Mouse (Mus musculus): ENCODE data around the gene Prps1. TPM values are rescaled to one million over a fixed set of nuclear protein-coding genes. Genes with fewer than 3 reads are reported as not detected.
"Not testable (repeated sequence)": the region's sequence is repeated elsewhere in the genome, so short reads cannot be mapped to it uniquely, and the experiment has no call there.

Prps1 gene
- total and polyA plus RNA-seq, 2 experiments from 2014 or later = 42.1 to 83.7 TPM

DNA sequence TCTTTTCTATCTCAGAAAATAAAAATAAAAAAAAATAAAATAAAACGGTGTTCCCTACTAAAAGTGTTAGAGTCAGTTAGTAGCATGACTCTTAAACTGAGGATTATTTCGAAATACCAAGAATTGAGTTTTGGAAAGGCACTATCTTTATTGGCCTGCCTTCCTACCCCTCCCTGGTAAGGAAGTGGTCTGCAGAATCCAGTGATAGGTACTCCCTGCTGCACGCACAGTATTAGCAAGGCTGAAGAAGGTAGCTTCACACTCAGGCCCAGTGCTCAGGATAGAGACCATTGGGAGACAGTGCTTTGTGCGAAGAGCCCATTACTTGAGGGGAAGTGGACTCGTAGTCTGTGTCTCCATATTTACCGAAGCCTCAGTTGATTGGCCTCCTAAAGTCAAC lies 21.8 kb downstream of the Prps1 start:
- 87% methylated on average over 6 of the region's 6 CpGs for WGBS
- no peak for TF ChIP-seq CTCF (IDR thresholded peaks at IDR 0.05; ENCODE audit: low read depth)

GRCm38 (mm10) chrX:140479171-140479570 lies 22.8 kb downstream of the Prps1 start:
- TF ChIP-seq CTCF (IDR thresholded peaks at IDR 0.05; ENCODE audit: low read depth) = peak; percentile 62
- H3K27ac ChIP-seq = no peak overlapping the region
- no peaks in the 10 kb centered on the region for H3K9me3 ChIP-seq (ENCODE audit: low read length)
- no peak overlapping the region for H3K4me3 ChIP-seq (ENCODE audit: low read length)
- H3K27me3 ChIP-seq (ENCODE audit: insufficient read depth, low read length) = no peaks in the 10 kb centered on the region
- peak; percentile 37 for DNase-seq (ENCODE audit: low spot score)
- H3K36me3 ChIP-seq (ENCODE audit: insufficient read depth, low read length) = no peaks in the 10 kb centered on the region
- ATAC-seq = no peak
- H3K4me1 ChIP-seq (ENCODE audit: insufficient read depth, low read length) = no peaks in the 10 kb centered on the region
- H3K4me2 ChIP-seq (ENCODE audit: low read depth, low read length) = no peak overlapping the region
- H3K9ac ChIP-seq (replicated peaks; ENCODE audit: low read length) = no peak overlapping the region
- WGBS = 56% methylated on average over 5 of the region's 5 CpGs

More for the DNA sequence above, 21.8 kb downstream of the Prps1 start:
- Histone ChIP-seq H3K4me2 (ENCODE audit: low read depth, low read length) (no peak overlapping the region), H3K9ac (replicated peaks; ENCODE audit: low read length) (no peak overlapping the region), H3K27me3 (ENCODE audit: insufficient read depth, low read length) (no peaks in the 10 kb centered on the region), H3K36me3 (ENCODE audit: insufficient read depth, low read length) (no peaks in the 10 kb centered on the region), H3K9me3 (ENCODE audit: low read length) (no peaks in the 10 kb centered on the region), H3K4me3 (ENCODE audit: low read length) (no peak overlapping the region), H3K4me1 (ENCODE audit: insufficient read depth, low read length) (no peaks in the 10 kb centered on the region), H3K27ac (no peak overlapping the region)
- ATAC-seq = no peak
- no peak for DNase-seq (ENCODE audit: low spot score)

DNA sequence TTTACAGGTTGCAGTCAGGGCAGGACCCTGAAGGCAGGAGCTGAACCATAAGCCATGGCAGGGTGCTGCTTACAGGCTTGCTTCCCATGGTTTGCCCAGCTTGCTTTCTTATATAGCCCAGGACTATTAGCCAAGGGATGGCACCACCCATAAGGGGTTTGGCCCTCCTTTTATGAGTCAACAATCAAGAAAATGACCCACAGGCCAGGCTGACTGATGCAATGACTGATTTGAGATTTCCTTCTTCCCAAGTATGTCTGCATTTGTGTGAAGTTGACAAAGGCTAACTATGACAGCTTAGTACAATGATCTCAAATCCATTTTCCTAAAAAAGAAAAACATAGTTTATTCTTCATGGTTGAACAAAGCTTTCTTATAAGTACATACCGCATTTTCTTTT lies 32.8 kb downstream of the Prps1 start:
- Histone ChIP-seq H3K27me3 (ENCODE audit: insufficient read depth, low read length) (no peaks in the 10 kb centered on the region), H3K9ac (replicated peaks; ENCODE audit: low read length) (no peak overlapping the region), H3K4me3 (ENCODE audit: low read length) (no peak overlapping the region), H3K4me1 (ENCODE audit: insufficient read depth, low read length) (no peaks in the 10 kb centered on the region), H3K9me3 (ENCODE audit: low read length) (no peaks in the 10 kb centered on the region), H3K4me2 (ENCODE audit: low read depth, low read length) (no peak overlapping the region), H3K36me3 (ENCODE audit: insufficient read depth, low read length) (no peaks in the 10 kb centered on the region), H3K27ac (no peak overlapping the region)
- DNase-seq (ENCODE audit: low spot score) (no peak), ATAC-seq (no peak)
- 100% methylated on average over 1 of the region's 1 CpGs for WGBS
- no peak for TF ChIP-seq CTCF (IDR thresholded peaks at IDR 0.05; ENCODE audit: low read depth)

DNA sequence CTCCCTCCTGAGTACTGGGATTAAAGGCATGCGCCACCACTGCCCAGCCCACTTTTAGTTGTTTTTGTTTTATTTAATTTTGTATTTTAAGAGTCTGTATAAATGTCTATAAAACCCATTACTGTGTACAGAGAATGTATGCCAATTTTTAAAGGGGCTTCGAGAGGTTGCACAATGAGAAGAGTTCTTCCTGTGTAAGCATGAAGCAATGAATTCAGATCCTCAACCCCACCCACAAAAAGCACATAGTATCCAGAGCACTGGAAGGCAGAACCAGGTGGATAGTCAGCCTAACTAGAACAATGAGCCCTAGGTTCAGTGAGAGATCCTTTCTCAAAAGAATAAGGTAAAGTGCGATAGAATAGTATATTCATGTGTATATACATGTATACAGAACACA lies 33.8 kb downstream of the Prps1 start:
- H3K4me3 ChIP-seq (ENCODE audit: low read length) = no peak overlapping the region
- no peak overlapping the region for H3K27ac ChIP-seq
- no peak for DNase-seq (ENCODE audit: low spot score)
- no peaks in the 10 kb centered on the region for H3K9me3 ChIP-seq (ENCODE audit: low read length)
- no peak overlapping the region for H3K4me2 ChIP-seq (ENCODE audit: low read depth, low read length)
- no peak for TF ChIP-seq CTCF (IDR thresholded peaks at IDR 0.05; ENCODE audit: low read depth)
- no peak overlapping the region for H3K9ac ChIP-seq (replicated peaks; ENCODE audit: low read length)
- no peaks in the 10 kb centered on the region for H3K27me3 ChIP-seq (ENCODE audit: insufficient read depth, low read length)
- ATAC-seq = no peak
- 86% methylated on average over 3 of the region's 3 CpGs for WGBS
- no peaks in the 10 kb centered on the region for H3K4me1 ChIP-seq (ENCODE audit: insufficient read depth, low read length)
- no peaks in the 10 kb centered on the region for H3K36me3 ChIP-seq (ENCODE audit: insufficient read depth, low read length)

DNA sequence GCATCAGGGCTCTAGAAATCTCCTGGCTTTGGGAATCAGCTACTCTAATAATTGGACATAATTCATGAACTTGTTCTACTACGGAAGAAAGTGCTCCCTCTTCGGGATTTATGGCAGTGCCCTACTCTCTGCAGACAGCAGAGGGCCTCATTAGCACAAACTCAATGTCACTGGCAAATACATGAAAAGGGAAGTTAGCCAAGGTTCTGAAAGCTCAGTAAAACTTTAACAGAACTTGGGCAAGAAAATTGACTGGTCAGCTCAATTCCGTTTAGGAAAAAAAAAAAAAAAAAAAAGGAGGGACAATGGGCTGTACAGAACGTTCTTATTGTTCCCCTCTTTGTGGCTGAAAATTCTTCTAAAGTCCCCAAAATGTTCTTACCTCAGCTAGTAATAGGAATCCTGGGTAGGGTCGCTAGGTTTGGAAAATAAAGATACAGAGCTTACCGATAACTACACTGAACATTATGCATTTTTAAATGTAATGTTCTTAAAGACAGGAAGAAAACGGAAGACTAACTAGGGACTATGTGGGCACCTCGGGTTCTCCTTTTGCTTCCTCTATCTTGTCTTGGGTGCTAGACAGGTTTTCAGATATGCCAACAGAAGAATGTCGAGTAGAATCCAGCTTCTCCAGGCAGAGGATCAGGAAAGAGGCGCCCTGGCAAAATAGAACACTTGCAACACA lies 35.6 kb downstream of the Prps1 start:
- no peak for ATAC-seq
- H3K9me3 ChIP-seq (ENCODE audit: low read length) = no peaks in the 10 kb centered on the region
- TF ChIP-seq CTCF (IDR thresholded peaks at IDR 0.05; ENCODE audit: low read depth) = peak; percentile 74

DNA sequence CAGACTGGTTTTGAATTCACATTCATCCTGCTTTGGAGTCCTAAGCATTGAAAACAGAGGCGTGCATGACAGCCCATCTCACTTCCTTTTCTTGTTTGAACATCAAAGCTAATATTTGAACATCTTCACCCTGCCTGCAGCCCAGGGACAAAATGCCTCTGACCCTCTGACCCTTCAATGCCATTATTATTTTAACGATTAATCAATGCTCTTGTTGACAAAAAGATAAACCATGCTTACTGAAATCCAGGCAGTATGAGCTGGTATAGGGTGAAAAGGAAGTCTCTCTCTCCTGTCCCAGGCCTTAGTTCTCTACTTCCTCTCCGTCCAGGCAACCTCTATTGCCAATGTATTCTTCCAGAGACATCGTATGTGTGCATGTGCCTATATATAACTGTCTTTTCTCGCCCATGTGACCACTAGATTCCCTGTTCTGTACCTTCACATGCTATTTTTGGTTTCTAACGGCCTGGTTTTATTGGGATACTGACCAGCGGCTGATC lies 37.2 kb downstream of the Prps1 start:
- Histone ChIP-seq H3K9me3 (ENCODE audit: low read length) (no peaks in the 10 kb centered on the region), H3K4me1 (ENCODE audit: insufficient read depth, low read length) (no peaks in the 10 kb centered on the region), H3K9ac (replicated peaks; ENCODE audit: low read length) (no peak overlapping the region), H3K36me3 (ENCODE audit: insufficient read depth, low read length) (no peaks in the 10 kb centered on the region), H3K27me3 (ENCODE audit: insufficient read depth, low read length) (no peaks in the 10 kb centered on the region), H3K4me2 (ENCODE audit: low read depth, low read length) (no peak overlapping the region), H3K27ac (no peak overlapping the region), H3K4me3 (ENCODE audit: low read length) (no peak overlapping the region)
- DNase-seq (ENCODE audit: low spot score) (no peak), ATAC-seq (no peak)
- WGBS = 69% methylated on average over 7 of the region's 7 CpGs
- no peak for TF ChIP-seq CTCF (IDR thresholded peaks at IDR 0.05; ENCODE audit: low read depth)

More for the DNA sequence above, 35.6 kb downstream of the Prps1 start:
- 59% methylated on average over 10 of the region's 10 CpGs for WGBS
- Histone ChIP-seq H3K4me1 (ENCODE audit: insufficient read depth, low read length) (no peaks in the 10 kb centered on the region), H3K27ac (no peak overlapping the region), H3K36me3 (ENCODE audit: insufficient read depth, low read length) (no peaks in the 10 kb centered on the region), H3K9ac (replicated peaks; ENCODE audit: low read length) (no peak overlapping the region), H3K4me2 (ENCODE audit: low read depth, low read length) (no peak overlapping the region), H3K27me3 (ENCODE audit: insufficient read depth, low read length) (no peaks in the 10 kb centered on the region), H3K4me3 (ENCODE audit: low read length) (no peak overlapping the region)
- DNase-seq (ENCODE audit: low spot score) = peak; percentile 59

GRCm38 (mm10) chrX:140494170-140494569 lies 37.8 kb downstream of the Prps1 start:
- TF ChIP-seq CTCF (IDR thresholded peaks at IDR 0.05; ENCODE audit: low read depth) = no peak
- 84% methylated on average over 6 of the region's 6 CpGs for WGBS
- DNase-seq (ENCODE audit: low spot score) (no peak), ATAC-seq (no peak)
- Histone ChIP-seq H3K4me2 (ENCODE audit: low read depth, low read length) (no peak overlapping the region), H3K4me3 (ENCODE audit: low read length) (no peak overlapping the region), H3K36me3 (ENCODE audit: insufficient read depth, low read length) (no peaks in the 10 kb centered on the region), H3K4me1 (ENCODE audit: insufficient read depth, low read length) (no peaks in the 10 kb centered on the region), H3K9ac (replicated peaks; ENCODE audit: low read length) (no peak overlapping the region), H3K27me3 (ENCODE audit: insufficient read depth, low read length) (no peaks in the 10 kb centered on the region), H3K27ac (no peak overlapping the region), H3K9me3 (ENCODE audit: low read length) (no peaks in the 10 kb centered on the region)

- not testable (repeated sequence) for H3K36me3 ChIP-seq (ENCODE audit: insufficient read depth, low read length); H3K4me1 ChIP-seq (ENCODE audit: insufficient read depth, low read length); ATAC-seq; H3K27me3 ChIP-seq (ENCODE audit: insufficient read depth, low read length); H3K4me2 ChIP-seq (ENCODE audit: low read depth, low read length); DNase-seq (ENCODE audit: low spot score); H3K27ac ChIP-seq; H3K9me3 ChIP-seq (ENCODE audit: low read length); H3K4me3 ChIP-seq (ENCODE audit: low read length); H3K9ac ChIP-seq (replicated peaks; ENCODE audit: low read length)
- WGBS = 48% methylated on average over 4 of the region's 4 CpGs
Observed at GRCm38 (mm10) chrX:140498431-140498830, 42.0 kb downstream of the Prps1 start.
